ENCODE assay signal across 9 mouse cellular contexts in the genomic region with DNA sequence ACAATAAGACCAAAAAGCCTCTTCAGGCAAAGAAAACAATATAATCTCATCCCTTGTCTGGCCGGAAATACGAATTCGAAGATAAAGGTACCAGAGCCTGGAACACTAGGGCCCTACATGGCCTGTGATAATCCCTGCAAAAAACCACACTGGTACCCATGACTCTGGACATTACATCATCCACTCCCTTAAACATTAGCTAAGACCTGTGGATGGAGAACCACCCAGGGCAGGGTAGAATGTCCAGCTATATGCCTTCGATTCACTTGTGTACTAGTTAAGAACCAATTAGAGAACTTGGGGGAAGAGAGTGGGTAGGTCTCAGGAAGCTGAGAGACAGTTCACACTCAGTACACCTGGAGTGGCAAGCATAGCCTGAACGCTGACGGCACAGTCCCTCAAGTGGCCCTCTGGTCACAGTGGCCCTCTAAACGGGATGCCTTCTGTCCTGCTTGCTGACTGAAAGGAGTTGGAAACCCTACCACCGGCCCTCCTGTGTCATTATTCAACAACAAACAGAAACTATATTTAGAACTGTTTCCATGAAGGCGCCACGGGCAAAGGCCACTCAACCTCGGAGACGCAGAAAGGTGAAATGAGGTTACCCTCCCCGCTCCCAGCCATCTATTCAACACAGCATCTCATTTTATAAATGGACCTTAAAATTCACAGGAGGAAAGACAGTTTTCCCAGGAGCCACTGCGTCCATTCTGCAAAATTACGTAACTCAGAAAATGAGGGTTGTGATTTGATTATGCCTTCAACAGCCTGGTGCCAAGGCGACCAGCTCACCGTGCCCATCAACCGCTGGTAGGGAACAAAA.
DNase-seq lines count a peak whose midpoint lies in the region; ATAC-seq and TF ChIP-seq lines count a peak whose summit lies in the region.
"Had no signal": no experiment of that assay in that cellular context is flagged by ENCODE, and none has a peak within 500 bp of the region (broad histone marks: within the 10 kb centered on the region; RNA-seq: fewer than 3 reads in every experiment).

No protein-coding gene starts in this region.

- peak overlapping the region; percentile 56 for H3K27ac ChIP-seq in lung, embryonic 14.5 days (ENCODE audit: low read depth)
- H3K27ac ChIP-seq: neural tube, embryonic 12.5 days had no signal

- ATAC-seq in lung, embryonic 14.5 days (ENCODE audit: insufficient read depth): no peak; the same call in none of the 2 replicates

- no peaks in the 10 kb centered on the region for H3K9me3 ChIP-seq in lung, embryonic 14.5 days (ENCODE audit: low read depth, low read length)
- H3K9me3 ChIP-seq: neural tube, embryonic 12.5 days had no signal

- TF ChIP-seq CTCF in lung, embryonic 14.5 days (IDR thresholded peaks at IDR 0.05; ENCODE audit: low read depth): no peak
- no peak for TF ChIP-seq CTCF in lung, adult 2 months (IDR thresholded peaks at IDR 0.05; ENCODE audit: insufficient read depth, low read length)

- DNase-seq in adrenal gland, adult (ENCODE audit: inconsistent age in 2 of 2, low spot score in 1 of 2): peak; percentile 53 to 86
- DNase-seq in adrenal gland, postnatal 4 days (ENCODE audit: low spot score in 2 of 2): no peak
- DNase-seq in lung, embryonic 14.5 days: no peak
- no peak for DNase-seq in lung, adult 2 months
- DNase-seq in kidney, postnatal 14 days: peak; percentile 79
- DNase-seq in telencephalon, adult 2 months (ENCODE audit: low read depth, low spot score): peak; percentile 9
- no peak for DNase-seq in MN1 (ENCODE audit: low spot score)
- no peak for DNase-seq in right cerebral cortex, postnatal 14 days

- H3K4me2 ChIP-seq in lung, embryonic 14.5 days: no peak overlapping the region
- H3K4me2 ChIP-seq: neural tube, embryonic 12.5 days had no signal

- H3K4me1 ChIP-seq in lung, embryonic 14.5 days (ENCODE audit: insufficient read depth): peaks cover 6% of the 10 kb centered on the region; the same call in 1 of the 2 replicates
- H3K4me1 ChIP-seq in lung, adult 2 months (ENCODE audit: control insufficient read depth, insufficient read depth, low read length): peaks cover 11% of the 10 kb centered on the region

- H3K4me3 ChIP-seq in lung, embryonic 14.5 days (ENCODE audit: low read depth, low read length): no peak overlapping the region
- no peak overlapping the region for H3K4me3 ChIP-seq in lung, adult 2 months (replicated peaks; ENCODE audit: extremely low read depth, low read depth, low read length)
- H3K4me3 ChIP-seq: neural tube, embryonic 12.5 days had no signal

- no peak overlapping the region for H3K9ac ChIP-seq in lung, embryonic 14.5 days
- H3K9ac ChIP-seq: neural tube, embryonic 12.5 days had no signal

- H3K36me3 ChIP-seq in lung, embryonic 14.5 days (ENCODE audit: insufficient read depth): peaks cover 12% of the 10 kb centered on the region; the same call in 1 of the 2 replicates

- no peak for TF ChIP-seq POLR2A in lung, adult 2 months (IDR thresholded peaks at IDR 0.05; ENCODE audit: borderline replicate concordance, extremely low read depth, low read depth, low read length)

- WGBS in lung, embryonic 14.5 days: 67% methylated on average over 18 of the region's 18 CpGs
- WGBS in lung, adult 2 months: 39% methylated on average over 18 of the region's 18 CpGs

- no peaks in the 10 kb centered on the region for H3K27me3 ChIP-seq in lung, embryonic 14.5 days (ENCODE audit: insufficient read depth, low read length)
- H3K27me3 ChIP-seq: neural tube, embryonic 12.5 days had no signal

Comparison
In these comparisons a context has a peak if more than half of its experiments do, and no peak if none do; other contexts are left out.
1. DNase-seq: peak in adrenal gland, adult (2 of 2), kidney, postnatal 14 days (single experiment) and telencephalon, adult 2 months (single experiment); none in adrenal gland, postnatal 4 days (0 of 2), lung, embryonic 14.5 days (single experiment), lung, adult 2 months (single experiment), MN1 (single experiment) and right cerebral cortex, postnatal 14 days (single experiment).